In the genomic region with DNA sequence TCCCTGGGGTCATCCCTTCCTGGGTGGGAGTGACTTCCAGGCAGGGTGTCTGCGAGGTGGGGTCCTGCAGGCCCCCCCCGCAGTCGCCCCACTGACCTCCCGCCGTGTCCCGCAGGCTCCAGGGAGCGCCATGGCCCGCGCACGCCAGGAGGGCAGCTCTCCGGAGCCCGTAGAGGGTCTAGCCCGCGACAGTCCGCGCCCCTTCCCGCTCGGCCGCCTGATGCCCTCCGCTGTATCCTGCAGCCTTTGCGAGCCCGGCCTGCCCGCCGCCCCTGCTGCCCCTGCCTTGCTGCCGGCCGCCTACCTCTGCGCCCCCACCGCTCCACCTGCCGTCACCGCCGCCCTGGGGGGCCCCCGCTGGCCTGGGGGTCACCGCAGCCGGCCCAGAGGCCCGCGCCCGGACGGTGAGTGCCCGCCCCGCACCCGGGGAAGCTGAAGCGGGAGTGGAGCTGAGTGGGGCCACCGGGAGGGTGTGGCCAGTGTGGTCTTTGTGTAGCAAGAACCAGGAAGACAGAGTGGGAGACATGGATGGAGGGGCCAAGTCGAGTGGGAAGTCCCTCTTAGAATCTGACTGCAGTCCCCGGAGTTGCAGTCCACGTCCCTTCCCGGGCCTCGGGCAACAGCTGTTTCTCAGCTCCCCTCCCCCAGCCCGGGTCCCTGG, we compare ENCODE assay signal across 8 mouse cellular contexts. TPM values are rescaled to one million over a fixed set of nuclear protein-coding genes. Genes with fewer than 3 reads are reported as not detected.
DNase-seq lines count a peak whose midpoint lies in the region; ATAC-seq lines count a peak whose summit lies in the region.

No protein-coding gene starts in this region.

- H3K9ac ChIP-seq in embryonic facial prominence, embryonic 14.5 days (ENCODE audit: low read depth, low read length), result peak overlapping the region; percentile 82
- peak overlapping the region; percentile 99 for H3K9ac ChIP-seq in heart, embryonic 16.5 days (ENCODE audit: low read length)
- H3K9ac ChIP-seq in midbrain, embryonic 12.5 days (replicated peaks), result peak overlapping the region; percentile 90

- peak; percentile 22 to 55 for DNase-seq in urinary bladder, adult 18-20 months (ENCODE audit: low spot score in 2 of 2)
- DNase-seq in urinary bladder, postnatal 10 days (ENCODE audit: low spot score), result no peak
- peak; percentile 42 for DNase-seq in embryonic facial prominence, embryonic 14.5 days (ENCODE audit: low spot score)
- peak; percentile 68 for DNase-seq in limb, embryonic 10.5 days (ENCODE audit: low spot score)
- DNase-seq in testis, postnatal 14 days (ENCODE audit: low spot score), result peak; percentile 35

- peaks cover 19% of the 10 kb centered on the region for H3K27me3 ChIP-seq in embryonic facial prominence, embryonic 14.5 days (replicated peaks; ENCODE audit: control insufficient read depth, insufficient read depth, low read length)
- no peaks in the 10 kb centered on the region for H3K27me3 ChIP-seq in heart, embryonic 16.5 days (ENCODE audit: control insufficient read depth, insufficient read depth, low read length)
- H3K27me3 ChIP-seq in limb, embryonic 10.5 days (ENCODE audit: low read depth, poor library complexity, severe bottlenecking), result no peaks in the 10 kb centered on the region
- H3K27me3 ChIP-seq in midbrain, embryonic 12.5 days, result peaks cover 36% of the 10 kb centered on the region

- ATAC-seq in embryonic facial prominence, embryonic 14.5 days (ENCODE audit: low read depth), result no peak
- ATAC-seq in heart, embryonic 16.5 days (replicated peaks; ENCODE audit: extremely low read depth, insufficient read depth, low FRiP score), result no peak
- ATAC-seq in midbrain, embryonic 12.5 days (ENCODE audit: low FRiP score, low read depth), result peak; percentile 14; the same call in 1 of the 2 replicates
- no peak for ATAC-seq in monocyte, adult 5-6 weeks (replicated peaks; ENCODE audit: insufficient number of reproducible peaks, low FRiP score, low TSS enrichment, poor library complexity, severe bottlenecking)

- peaks cover 22% of the 10 kb centered on the region for H3K4me1 ChIP-seq in embryonic facial prominence, embryonic 14.5 days (ENCODE audit: control insufficient read depth, insufficient read depth, low read length)
- H3K4me1 ChIP-seq in heart, embryonic 16.5 days (ENCODE audit: control insufficient read depth, insufficient read depth, low read length), result peaks cover 40% of the 10 kb centered on the region
- peaks cover 75% of the 10 kb centered on the region for H3K4me1 ChIP-seq in limb, embryonic 10.5 days
- peaks cover 50% of the 10 kb centered on the region for H3K4me1 ChIP-seq in midbrain, embryonic 12.5 days

- peak overlapping the region; percentile 71 for H3K27ac ChIP-seq in embryonic facial prominence, embryonic 14.5 days (replicated peaks; ENCODE audit: low read depth, low read length)
- H3K27ac ChIP-seq in heart, embryonic 16.5 days (ENCODE audit: low read length), result peak overlapping the region; percentile 100
- H3K27ac ChIP-seq in limb, embryonic 10.5 days, result peak overlapping the region; percentile 95
- peak overlapping the region; percentile 92 for H3K27ac ChIP-seq in midbrain, embryonic 12.5 days (replicated peaks)

- WGBS in embryonic facial prominence, embryonic 14.5 days, result under 1% methylated on average over 27 of the region's 49 CpGs
- WGBS in heart, embryonic 16.5 days, result under 1% methylated on average over 45 of the region's 49 CpGs
- WGBS in limb, embryonic 10.5 days, result under 1% methylated on average over 48 of the region's 49 CpGs
- under 1% methylated on average over 36 of the region's 49 CpGs for WGBS in midbrain, embryonic 12.5 days

- H3K36me3 ChIP-seq in embryonic facial prominence, embryonic 14.5 days (ENCODE audit: control insufficient read depth, insufficient read depth, low read length), result 0 out of 2 replicates have a peak, but pooled peaks cover 1% of the 10 kb centered on the region
- 0 out of 2 replicates have a peak, but pooled peaks cover 3% of the 10 kb centered on the region for H3K36me3 ChIP-seq in heart, embryonic 16.5 days (ENCODE audit: control insufficient read depth, insufficient read depth)
- H3K36me3 ChIP-seq in limb, embryonic 10.5 days, result peaks cover 9% of the 10 kb centered on the region
- no peaks in the 10 kb centered on the region for H3K36me3 ChIP-seq in midbrain, embryonic 12.5 days

- H3K4me3 ChIP-seq in embryonic facial prominence, embryonic 14.5 days (ENCODE audit: low read depth, low read length), result peak overlapping the region; percentile 64
- peak overlapping the region; percentile 85 for H3K4me3 ChIP-seq in heart, embryonic 16.5 days (ENCODE audit: low read length)
- H3K4me3 ChIP-seq in limb, embryonic 10.5 days, result peak overlapping the region; percentile 78
- H3K4me3 ChIP-seq in midbrain, embryonic 12.5 days, result peak overlapping the region; percentile 71

- H3K9me3 ChIP-seq in embryonic facial prominence, embryonic 14.5 days (ENCODE audit: control insufficient read depth, low read length), result no peaks in the 10 kb centered on the region
- H3K9me3 ChIP-seq in heart, embryonic 16.5 days (replicated peaks; ENCODE audit: control insufficient read depth, low read length), result no peaks in the 10 kb centered on the region
- no peaks in the 10 kb centered on the region for H3K9me3 ChIP-seq in limb, embryonic 10.5 days (replicated peaks)
- H3K9me3 ChIP-seq in midbrain, embryonic 12.5 days, result no peaks in the 10 kb centered on the region

- peak overlapping the region; percentile 90 for H3K4me2 ChIP-seq in embryonic facial prominence, embryonic 14.5 days (ENCODE audit: low read depth, low read length)
- H3K4me2 ChIP-seq in heart, embryonic 16.5 days (ENCODE audit: low read depth, low read length), result peak overlapping the region; percentile 100
- peak overlapping the region; percentile 96 for H3K4me2 ChIP-seq in midbrain, embryonic 12.5 days (replicated peaks)

RNA-seq across cellular contexts. Expression of gene Bbc3, which starts 3.9 kb away (rescaled TPM):
- 4.0 and 4.6 TPM in 2 replicates for polyA plus RNA-seq in embryonic facial prominence, embryonic 14.5 days (2014; fragmentation: Nextera tagmentation; extraction: Ambion mirVana)
- 5.7 and 6.8 TPM in 2 replicates for polyA plus RNA-seq in heart, embryonic 16.5 days (2015; fragmentation: Nextera tagmentation; extraction: Ambion mirVana)
- polyA plus RNA-seq in limb, embryonic 10.5 days (2016; fragmentation: Nextera tagmentation; extraction: Ambion mirVana), result 14.5 and 19.1 TPM in 2 replicates
- 17.3 and 18.9 TPM in 2 replicates for polyA plus RNA-seq in midbrain, embryonic 12.5 days (2016; fragmentation: Nextera tagmentation; extraction: Ambion mirVana)
- total RNA-seq in monocyte, adult 5-6 weeks (2017), result 26.4 to 30.9 TPM (median 30.1 TPM) in 3 replicates

RNA-seq across cellular contexts. Expression of gene Ccdc9, which starts 25.5 kb away (rescaled TPM):
- polyA plus RNA-seq in embryonic facial prominence, embryonic 14.5 days (2014; fragmentation: Nextera tagmentation; extraction: Ambion mirVana), result 10.9 and 13.7 TPM in 2 replicates
- polyA plus RNA-seq in heart, embryonic 16.5 days (2015; fragmentation: Nextera tagmentation; extraction: Ambion mirVana), result 12.0 and 15.2 TPM in 2 replicates
- polyA plus RNA-seq in limb, embryonic 10.5 days (2016; fragmentation: Nextera tagmentation; extraction: Ambion mirVana), result 36.3 and 36.8 TPM in 2 replicates
- 43.2 and 48.8 TPM in 2 replicates for polyA plus RNA-seq in midbrain, embryonic 12.5 days (2016; fragmentation: Nextera tagmentation; extraction: Ambion mirVana)
- total RNA-seq in monocyte, adult 5-6 weeks (2017), result 231 to 284 TPM (median 256 TPM) in 3 replicates

RNA-seq across cellular contexts. Expression of gene Inafm1, which starts 38.7 kb away (rescaled TPM):
- 21.1 and 23.4 TPM in 2 replicates for polyA plus RNA-seq in embryonic facial prominence, embryonic 14.5 days (2014; fragmentation: Nextera tagmentation; extraction: Ambion mirVana)
- 6.9 and 9.0 TPM in 2 replicates for polyA plus RNA-seq in heart, embryonic 16.5 days (2015; fragmentation: Nextera tagmentation; extraction: Ambion mirVana)
- 5.4 and 7.4 TPM in 2 replicates for polyA plus RNA-seq in limb, embryonic 10.5 days (2016; fragmentation: Nextera tagmentation; extraction: Ambion mirVana)
- 20.5 and 20.6 TPM in 2 replicates for polyA plus RNA-seq in midbrain, embryonic 12.5 days (2016; fragmentation: Nextera tagmentation; extraction: Ambion mirVana)
- 9.4 to 16.4 TPM (median 12.3 TPM) in 3 replicates for total RNA-seq in monocyte, adult 5-6 weeks (2017)

RNA-seq across cellular contexts. Expression of gene C5ar1, which starts 52.8 kb away (rescaled TPM):
- polyA plus RNA-seq in embryonic facial prominence, embryonic 14.5 days (2014; fragmentation: Nextera tagmentation; extraction: Ambion mirVana), result 4.1 and 4.4 TPM in 2 replicates
- polyA plus RNA-seq in heart, embryonic 16.5 days (2015; fragmentation: Nextera tagmentation; extraction: Ambion mirVana), result 2.6 and 3.2 TPM in 2 replicates
- 0.41 and 0.76 TPM in 2 replicates for polyA plus RNA-seq in limb, embryonic 10.5 days (2016; fragmentation: Nextera tagmentation; extraction: Ambion mirVana)
- polyA plus RNA-seq in midbrain, embryonic 12.5 days (2016; fragmentation: Nextera tagmentation; extraction: Ambion mirVana), result 1.3 and 1.5 TPM in 2 replicates
- total RNA-seq in monocyte, adult 5-6 weeks (2017), result 11.2 to 17.0 TPM (median 13.7 TPM) in 3 replicates
